In genomic region chr10:21189275-21189601, GRCm38 (mm10) we compare ENCODE assay signal across 8 mouse cellular contexts. TPM values are rescaled to one million over a fixed set of nuclear protein-coding genes. Genes with fewer than 3 reads are reported as not detected.
DNase-seq lines count a peak whose midpoint lies in the region; ATAC-seq and TF ChIP-seq lines count a peak whose summit lies in the region.

No protein-coding gene starts in this region.

- H3K9me3 ChIP-seq in hindbrain, embryonic 10.5 days, result no peaks in the 10 kb centered on the region
- H3K9me3 ChIP-seq in hindbrain, embryonic 11.5 days (ENCODE audit: control insufficient read depth, low read length), result no peaks in the 10 kb centered on the region
- no peaks in the 10 kb centered on the region for H3K9me3 ChIP-seq in embryonic facial prominence, embryonic 10.5 days
- H3K9me3 ChIP-seq in hindbrain, embryonic 15.5 days, result no peaks in the 10 kb centered on the region
- no peaks in the 10 kb centered on the region for H3K9me3 ChIP-seq in midbrain, embryonic 14.5 days (ENCODE audit: control insufficient read depth, low read length)

- WGBS in hindbrain, embryonic 10.5 days, result 24% methylated on average over 8 of the region's 8 CpGs
- WGBS in hindbrain, embryonic 11.5 days, result 24% methylated on average over 8 of the region's 8 CpGs
- 23% methylated on average over 8 of the region's 8 CpGs for WGBS in embryonic facial prominence, embryonic 10.5 days
- 27% methylated on average over 8 of the region's 8 CpGs for WGBS in hindbrain, embryonic 15.5 days
- WGBS in midbrain, embryonic 14.5 days, result 20% methylated on average over 8 of the region's 8 CpGs
- WGBS in cerebellum, adult 2 months, result 24% methylated on average over 8 of the region's 8 CpGs

- peak overlapping the region; percentile 38 for H3K4me3 ChIP-seq in hindbrain, embryonic 10.5 days
- no peak overlapping the region for H3K4me3 ChIP-seq in hindbrain, embryonic 11.5 days (ENCODE audit: low read depth, low read length)
- peak overlapping the region; percentile 48 for H3K4me3 ChIP-seq in embryonic facial prominence, embryonic 10.5 days
- peak overlapping the region; percentile 23 for H3K4me3 ChIP-seq in hindbrain, embryonic 15.5 days
- H3K4me3 ChIP-seq in midbrain, embryonic 14.5 days (replicated peaks; ENCODE audit: low read depth, low read length), result peak overlapping the region; percentile 1; the same call in 1 of the 2 replicates
- no peak overlapping the region for H3K4me3 ChIP-seq in cerebellum, adult 2 months (replicated peaks; ENCODE audit: insufficient read depth, low read depth, low read length)

- no peak for TF ChIP-seq POLR2A in cerebellum, adult 2 months (IDR thresholded peaks at IDR 0.05; ENCODE audit: borderline replicate concordance, insufficient read depth, low read length)

- H3K36me3 ChIP-seq in hindbrain, embryonic 10.5 days, result no peaks in the 10 kb centered on the region
- H3K36me3 ChIP-seq in hindbrain, embryonic 11.5 days (ENCODE audit: control insufficient read depth, insufficient read depth, low read length), result no peaks in the 10 kb centered on the region
- no peaks in the 10 kb centered on the region for H3K36me3 ChIP-seq in embryonic facial prominence, embryonic 10.5 days (replicated peaks)
- no peaks in the 10 kb centered on the region for H3K36me3 ChIP-seq in hindbrain, embryonic 15.5 days
- H3K36me3 ChIP-seq in midbrain, embryonic 14.5 days (ENCODE audit: control insufficient read depth, insufficient read depth, low read length), result no peaks in the 10 kb centered on the region

- 0 out of 2 replicates have a peak, but pooled peaks cover 9% of the 10 kb centered on the region for H3K27me3 ChIP-seq in hindbrain, embryonic 10.5 days (ENCODE audit: insufficient read depth, poor library complexity, severe bottlenecking)
- H3K27me3 ChIP-seq in hindbrain, embryonic 11.5 days (ENCODE audit: control insufficient read depth, insufficient read depth, low read length), result no peaks in the 10 kb centered on the region
- H3K27me3 ChIP-seq in embryonic facial prominence, embryonic 10.5 days (replicated peaks; ENCODE audit: low read depth, poor library complexity, severe bottlenecking), result peaks cover 12% of the 10 kb centered on the region
- H3K27me3 ChIP-seq in hindbrain, embryonic 15.5 days, result no peaks in the 10 kb centered on the region
- no peaks in the 10 kb centered on the region for H3K27me3 ChIP-seq in midbrain, embryonic 14.5 days (ENCODE audit: control insufficient read depth, insufficient read depth, low read length)
- no peaks in the 10 kb centered on the region for H3K27me3 ChIP-seq in cerebellum, adult 2 months (ENCODE audit: control insufficient read depth, insufficient read depth, low read length)

- TF ChIP-seq CTCF in cerebellum, adult 2 months (IDR thresholded peaks at IDR 0.05; ENCODE audit: borderline replicate concordance, insufficient read depth, low read depth, low read length), result no peak

- DNase-seq in hindbrain, embryonic 10.5 days (ENCODE audit: low spot score), result no peak
- DNase-seq in hindbrain, embryonic 11.5 days (ENCODE audit: low spot score), result no peak
- DNase-seq in embryonic facial prominence, embryonic 10.5 days (ENCODE audit: low spot score), result no peak
- DNase-seq in midbrain, embryonic 14.5 days, result no peak
- DNase-seq in adrenal gland, postnatal 14 days, result no peak
- DNase-seq in ovary, postnatal 10 days (ENCODE audit: low spot score), result no peak
- DNase-seq in cerebellum, adult 2 months, result no peak

- no peak overlapping the region for H3K4me2 ChIP-seq in hindbrain, embryonic 11.5 days (replicated peaks; ENCODE audit: low read depth, low read length)
- peak overlapping the region; percentile 50 for H3K4me2 ChIP-seq in hindbrain, embryonic 15.5 days
- peak overlapping the region; percentile 46 for H3K4me2 ChIP-seq in midbrain, embryonic 14.5 days (ENCODE audit: low read length)

- H3K27ac ChIP-seq in hindbrain, embryonic 10.5 days, result no peak overlapping the region
- H3K27ac ChIP-seq in hindbrain, embryonic 11.5 days (ENCODE audit: low read depth, low read length), result no peak overlapping the region
- no peak overlapping the region for H3K27ac ChIP-seq in embryonic facial prominence, embryonic 10.5 days (replicated peaks)
- no peak overlapping the region for H3K27ac ChIP-seq in hindbrain, embryonic 15.5 days (replicated peaks)
- no peak overlapping the region for H3K27ac ChIP-seq in midbrain, embryonic 14.5 days (replicated peaks; ENCODE audit: low read depth, low read length)
- no peak overlapping the region for H3K27ac ChIP-seq in cerebellum, adult 2 months (ENCODE audit: insufficient read depth, low read length)

- ATAC-seq in hindbrain, embryonic 11.5 days (ENCODE audit: low FRiP score), result no peak
- ATAC-seq in hindbrain, embryonic 15.5 days (ENCODE audit: low FRiP score, low read depth), result 0 out of 2 replicates have a peak, but pooled peaks have one; percentile 67
- ATAC-seq in midbrain, embryonic 14.5 days (ENCODE audit: low FRiP score, low TSS enrichment), result no peak

- H3K9ac ChIP-seq in hindbrain, embryonic 11.5 days (ENCODE audit: low read depth, low read length), result no peak overlapping the region
- no peak overlapping the region; the same call in 1 of the 2 replicates for H3K9ac ChIP-seq in hindbrain, embryonic 15.5 days
- no peak overlapping the region for H3K9ac ChIP-seq in midbrain, embryonic 14.5 days (replicated peaks; ENCODE audit: low read length)

- peaks cover 17% of the 10 kb centered on the region for H3K4me1 ChIP-seq in hindbrain, embryonic 10.5 days (replicated peaks)
- no peaks in the 10 kb centered on the region for H3K4me1 ChIP-seq in hindbrain, embryonic 11.5 days (replicated peaks; ENCODE audit: control insufficient read depth, insufficient read depth, low read length)
- H3K4me1 ChIP-seq in embryonic facial prominence, embryonic 10.5 days, result peaks cover 16% of the 10 kb centered on the region
- no peaks in the 10 kb centered on the region for H3K4me1 ChIP-seq in hindbrain, embryonic 15.5 days (replicated peaks)
- peaks cover 5% of the 10 kb centered on the region; the same call in 1 of the 2 replicates for H3K4me1 ChIP-seq in midbrain, embryonic 14.5 days (ENCODE audit: control insufficient read depth, insufficient read depth, low read length)
- no peaks in the 10 kb centered on the region for H3K4me1 ChIP-seq in cerebellum, adult 2 months (ENCODE audit: control insufficient read depth, insufficient read depth, low read length)

RNA-seq across cellular contexts. Expression of gene Myb, which starts 28.5 kb away (rescaled TPM):
- 4.3 and 5.7 TPM in 2 replicates for polyA plus RNA-seq in hindbrain, embryonic 10.5 days (2016; fragmentation: Nextera tagmentation; extraction: Ambion mirVana)
- 6.0 TPM in 2 replicates for polyA plus RNA-seq in hindbrain, embryonic 11.5 days (2014; fragmentation: Nextera tagmentation; extraction: Ambion mirVana)
- 4.4 and 5.3 TPM in 2 replicates for polyA plus RNA-seq in embryonic facial prominence, embryonic 10.5 days (2016; fragmentation: Nextera tagmentation; extraction: Ambion mirVana)
- 2.9 and 3.5 TPM in 2 replicates for polyA plus RNA-seq in hindbrain, embryonic 15.5 days (2015; fragmentation: Nextera tagmentation; extraction: Ambion mirVana)
- 3.4 and 3.5 TPM in 2 replicates for polyA plus RNA-seq in midbrain, embryonic 14.5 days (2014; fragmentation: Nextera tagmentation; extraction: Ambion mirVana)
- total RNA-seq in adrenal gland, postnatal 14 days (2021), result 2.2 and 2.5 TPM in 2 replicates
- 0.74 and 0.75 TPM in 2 replicates for polyA plus RNA-seq in cerebellum, adult 2 months (2012; rRNA removed)

Comparison
In these comparisons a context has a peak if more than half of its experiments do, and no peak if none do; other contexts are left out.
1. H3K4me3 ChIP-seq: peak in hindbrain, embryonic 10.5 days (single experiment), embryonic facial prominence, embryonic 10.5 days (single experiment), hindbrain, embryonic 15.5 days (single experiment) and midbrain, embryonic 14.5 days (single experiment); none in hindbrain, embryonic 11.5 days (single experiment) and cerebellum, adult 2 months (single experiment).